Mouse (Mus musculus) kidney, postnatal 14 days (tissue): ENCODE measurements at regions not wholly inside any gene's neighbourhood (a gene's known extent, or its start where the extent isn't known, plus 50 kb on each side); places are given as distances from the start of the nearest gene placed in this dataset.

ENCODE experiments used
- DNase-seq: peaks from one replicate; pipeline ENCODE4 v3.0.0; 2022; ENCODE audit warnings: mixed read lengths

GRCm38 (mm10) chr8:34447880-34448830 is 336.6 kb upstream of the Gm10131 start:
- peak; percentile 7 for DNase-seq

- no peak for DNase-seq
Measured at GRCm38 (mm10) chr8:34442688-34443087, 331.2 kb upstream of the Gm10131 start.

- DNase-seq = no peak
Measured at GRCm38 (mm10) chr8:34441756-34442155, 330.2 kb upstream of the Gm10131 start.

- peak; percentile 24 for DNase-seq
Measured at GRCm38 (mm10) chr8:34440771-34441170, 329.2 kb upstream of the Gm10131 start.

DNA sequence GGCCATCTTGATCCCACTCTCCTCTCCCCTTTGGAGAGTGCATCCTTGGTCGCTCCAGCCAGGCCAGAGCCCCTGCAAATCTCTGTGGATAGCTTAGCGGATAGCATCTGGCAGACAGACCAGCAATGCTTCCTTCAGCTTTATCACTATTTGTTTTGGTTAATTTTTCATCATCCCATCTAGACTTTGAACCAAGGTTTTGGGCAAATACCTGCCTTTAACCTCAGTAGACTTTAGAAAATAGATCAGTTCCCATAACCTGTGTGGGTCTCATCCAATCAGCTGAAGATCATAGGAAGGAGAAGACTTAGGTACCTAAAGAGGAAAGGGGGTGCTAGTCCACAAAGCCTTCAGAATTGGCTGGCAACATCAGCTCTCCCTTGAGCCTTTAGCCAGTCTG is 327.2 kb upstream of the Gm10131 start:
- DNase-seq = no peak

- no peak for DNase-seq
Measured at GRCm38 (mm10) chr8:34431985-34432384, 320.4 kb upstream of the Gm10131 start.

DNA sequence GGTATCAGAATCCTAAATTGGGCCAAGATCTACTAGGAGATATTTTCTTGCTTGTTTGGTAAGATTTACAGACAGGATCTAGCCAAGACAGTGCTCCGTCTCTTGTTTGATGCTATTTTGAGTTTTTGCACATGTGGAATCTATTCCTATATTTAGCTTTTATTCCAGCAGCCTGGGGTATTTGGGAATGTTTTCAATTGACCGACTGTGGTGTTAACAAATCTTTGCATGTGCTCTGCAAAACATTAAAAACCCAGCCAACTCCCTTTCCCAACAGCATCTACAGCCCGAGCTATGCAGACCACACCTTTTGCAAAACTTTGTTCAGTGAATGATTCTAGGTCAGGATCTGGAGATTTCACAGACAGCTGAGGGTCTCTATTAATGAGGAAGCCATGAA is 317.7 kb upstream of the Gm10131 start:
- DNase-seq = no peak

- DNase-seq = no peak
Measured at GRCm38 (mm10) chr8:34401571-34401970, 290.0 kb upstream of the Gm10131 start.

DNA sequence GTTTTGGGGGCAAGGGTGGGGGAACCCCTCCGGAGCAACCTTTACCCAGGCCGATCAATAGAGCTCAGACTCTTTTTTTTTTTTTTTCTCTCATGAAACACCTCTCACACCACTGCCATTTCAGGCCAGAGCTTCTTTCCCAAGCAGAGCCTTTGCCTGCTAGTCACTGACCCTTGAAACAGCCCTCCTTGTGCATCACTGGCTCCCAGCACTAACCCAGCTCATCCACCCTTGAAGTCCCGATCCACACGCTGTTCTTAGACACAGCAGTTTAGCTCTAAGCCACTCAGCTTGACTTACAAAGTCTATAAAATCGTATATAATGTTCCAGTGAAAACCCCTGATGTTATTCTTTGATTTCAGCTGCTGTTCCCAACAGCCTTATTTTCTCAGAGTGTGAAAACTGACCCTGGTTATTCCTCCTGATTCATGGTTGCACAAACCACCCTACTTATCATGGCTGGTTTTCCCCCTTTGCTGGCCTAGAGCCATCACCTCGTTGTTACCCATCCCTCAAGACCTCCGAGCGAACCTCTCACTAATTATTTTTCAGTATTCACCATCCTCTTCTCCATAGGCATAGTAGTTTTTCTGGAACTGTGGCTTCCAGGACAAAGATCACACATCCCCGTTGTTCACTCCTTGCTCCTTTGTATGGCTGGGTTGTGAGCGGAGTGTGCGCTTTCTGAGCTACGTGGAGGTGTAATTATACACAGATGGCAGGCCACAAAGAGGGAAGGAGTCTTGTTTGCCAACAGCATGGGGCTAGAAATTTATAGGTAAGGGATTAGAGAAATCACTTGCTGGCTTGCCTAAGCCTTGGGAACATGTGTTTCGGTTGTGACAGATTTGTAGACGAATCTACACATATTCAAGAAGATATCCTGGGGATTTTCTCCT is 287.6 kb upstream of the Gm10131 start:
- DNase-seq = no peak

GRCm38 (mm10) chr8:34397583-34398411 is 286.3 kb upstream of the Gm10131 start:
- DNase-seq = no peak

DNA sequence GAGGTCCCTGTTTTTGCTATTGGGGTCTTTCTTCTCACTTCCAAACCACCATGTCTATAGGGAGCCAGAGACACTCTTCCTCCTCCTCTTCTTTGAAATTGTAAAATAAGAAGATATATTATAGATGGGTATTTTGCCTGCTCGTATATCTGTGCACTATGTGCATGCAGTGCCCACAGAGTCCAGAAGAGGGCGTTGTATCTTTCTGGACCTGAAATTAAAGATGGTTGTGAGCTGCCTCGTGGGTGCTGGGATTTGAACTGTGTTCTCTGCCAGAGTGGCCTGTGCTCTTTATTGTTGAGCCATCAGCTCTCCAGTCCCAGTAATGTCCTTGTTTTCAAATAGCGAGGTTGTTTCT is 285.7 kb upstream of the Gm10131 start:
- no peak for DNase-seq

DNA sequence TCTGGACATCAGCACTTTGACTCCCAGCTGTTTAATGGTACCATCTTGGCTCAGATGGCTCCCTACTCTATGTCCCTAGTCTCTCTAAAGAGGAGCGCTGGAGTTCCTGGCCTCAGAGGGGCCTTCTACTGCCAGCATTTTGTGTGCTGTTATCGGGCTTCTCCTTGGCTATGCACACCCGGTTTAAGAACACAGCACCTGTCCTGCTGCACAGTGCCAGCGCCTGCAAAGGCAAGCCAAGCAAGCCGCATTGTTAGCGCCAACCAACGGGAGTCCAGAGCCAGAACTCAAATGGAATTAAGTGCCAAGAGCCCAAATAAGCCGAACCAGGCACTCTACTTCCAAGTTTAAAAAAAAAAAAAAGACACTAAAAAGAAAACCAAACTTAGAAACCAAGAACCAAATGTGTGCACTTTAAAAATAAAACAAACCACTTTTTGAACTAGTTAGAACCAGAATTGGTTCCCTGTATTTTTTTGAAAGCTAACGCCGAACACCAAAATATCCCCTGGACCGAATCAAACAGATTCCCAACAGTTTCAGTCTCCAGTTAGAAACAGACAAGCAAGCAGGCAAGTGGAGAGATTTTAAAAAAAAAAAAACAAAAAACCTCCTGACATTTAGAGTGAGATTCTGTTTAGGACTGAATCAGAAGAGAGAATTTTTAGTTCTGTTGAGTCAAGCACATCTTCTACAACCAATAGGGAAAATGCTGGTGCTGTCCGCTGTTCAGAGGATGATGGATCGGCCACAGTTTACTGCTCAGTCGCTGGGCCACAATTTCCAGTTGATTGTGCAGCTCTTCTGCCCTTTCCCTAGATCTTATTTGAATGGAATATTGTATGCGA is 281.7 kb upstream of the Gm10131 start:
- no peak for DNase-seq

DNA sequence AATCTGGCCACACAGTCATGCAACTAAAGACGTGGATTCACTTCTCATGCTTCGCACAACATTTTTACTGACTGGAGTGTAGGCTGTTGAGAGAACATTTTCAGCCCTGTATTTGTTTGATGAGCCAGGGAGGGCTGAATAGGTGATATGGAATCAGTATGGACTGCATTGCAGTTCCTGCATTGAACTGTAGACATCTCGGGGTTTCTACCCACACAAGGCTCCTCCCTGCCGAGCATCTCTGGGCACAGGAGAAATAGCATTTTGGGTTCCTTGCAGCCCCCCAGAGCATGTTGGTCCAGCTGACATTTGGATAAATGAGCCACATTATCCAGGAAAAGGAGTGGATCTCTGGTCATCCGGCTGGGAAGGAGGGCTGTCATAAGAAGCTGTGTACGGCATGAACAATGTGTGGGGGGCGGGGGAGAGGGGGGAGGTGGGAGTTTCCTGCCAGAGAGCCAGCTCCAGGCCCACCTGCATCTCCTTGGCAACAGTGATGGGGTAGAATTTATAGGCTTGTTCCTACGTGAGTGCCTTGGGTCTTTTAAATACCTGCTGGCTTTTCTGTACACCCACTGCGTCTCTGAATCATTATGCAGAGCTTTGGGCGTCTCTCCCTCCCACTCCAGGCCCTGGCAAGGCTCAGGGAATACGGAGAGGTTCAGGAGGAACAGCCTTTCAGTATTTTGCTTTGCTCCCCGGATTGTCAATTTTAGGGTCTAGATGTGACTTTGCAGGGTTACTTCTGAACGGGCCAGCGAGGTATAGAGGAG is 280.9 kb upstream of the Gm10131 start:
- DNase-seq = no peak

DNA sequence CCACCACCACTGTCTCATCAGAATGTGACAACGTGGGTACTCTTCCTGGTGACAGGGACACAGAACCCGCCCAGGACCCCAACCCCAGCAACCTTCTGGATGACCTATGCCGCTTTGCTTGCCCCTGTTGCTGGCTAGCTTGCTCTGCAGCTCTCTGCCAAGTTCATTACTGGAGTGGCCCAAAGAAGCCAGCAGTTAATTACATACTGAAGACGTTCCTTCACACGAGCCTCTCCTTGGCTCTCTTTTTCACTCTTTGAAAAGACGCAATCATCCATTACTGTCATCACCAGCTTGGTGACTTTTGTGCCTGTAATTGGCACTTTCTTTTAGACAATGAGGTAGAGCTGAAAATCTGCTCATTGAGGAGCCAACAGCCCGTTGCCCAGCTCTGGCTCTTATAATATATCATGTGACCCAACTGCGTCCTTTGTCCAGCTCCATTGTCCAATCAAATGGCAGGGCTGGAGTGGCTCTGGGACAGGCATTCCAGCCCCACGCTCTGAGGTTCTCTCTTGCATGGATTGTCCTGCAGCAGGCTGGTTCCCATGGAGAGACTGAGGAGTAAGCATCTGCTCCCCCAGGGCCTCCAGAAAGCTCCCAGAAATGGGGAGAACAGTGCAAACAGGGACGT is 274.4 kb upstream of the Gm10131 start:
- DNase-seq = no peak

DNA sequence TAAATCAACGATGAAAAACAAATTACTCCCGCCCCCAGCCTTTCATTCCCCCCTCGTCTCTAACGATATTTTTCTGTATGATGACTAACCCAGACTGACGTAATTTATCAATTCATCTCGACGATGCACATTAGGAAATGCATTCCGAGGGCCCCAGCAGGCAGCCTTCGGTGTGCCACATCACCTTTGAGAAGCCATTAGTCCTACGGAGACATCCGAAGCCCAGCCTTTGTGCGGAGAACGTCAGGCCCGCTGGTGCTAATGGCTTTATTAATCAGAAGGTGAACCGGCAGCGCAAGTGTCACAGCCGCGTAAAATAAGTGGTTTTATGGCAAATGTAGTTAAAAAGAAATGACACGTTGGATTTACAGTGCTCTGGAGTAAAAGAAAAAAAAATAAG is 269.1 kb upstream of the Gm10131 start:
- no peak for DNase-seq

- DNase-seq = no peak
Measured at GRCm38 (mm10) chr8:34377154-34377553, 265.6 kb upstream of the Gm10131 start.

DNA sequence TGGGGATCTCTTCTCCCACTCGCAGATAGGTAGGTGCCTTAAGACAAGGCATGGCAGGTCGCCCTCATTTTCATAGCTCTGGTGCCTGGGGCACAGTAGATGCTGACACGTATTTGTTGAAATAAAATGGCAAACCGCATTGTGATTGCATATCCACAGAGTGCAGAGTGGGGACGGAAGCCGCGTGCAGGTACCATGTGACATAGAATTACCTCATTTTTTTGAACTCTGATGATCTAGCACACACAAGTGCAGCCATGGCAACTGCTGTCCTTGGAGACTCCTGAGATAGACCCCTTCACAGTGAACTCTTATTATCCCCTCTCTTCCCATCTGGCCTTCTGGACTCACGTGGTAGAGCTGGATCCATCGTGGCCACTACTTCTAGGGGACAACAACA is 262.7 kb upstream of the Gm10131 start:
- DNase-seq = no peak

DNA sequence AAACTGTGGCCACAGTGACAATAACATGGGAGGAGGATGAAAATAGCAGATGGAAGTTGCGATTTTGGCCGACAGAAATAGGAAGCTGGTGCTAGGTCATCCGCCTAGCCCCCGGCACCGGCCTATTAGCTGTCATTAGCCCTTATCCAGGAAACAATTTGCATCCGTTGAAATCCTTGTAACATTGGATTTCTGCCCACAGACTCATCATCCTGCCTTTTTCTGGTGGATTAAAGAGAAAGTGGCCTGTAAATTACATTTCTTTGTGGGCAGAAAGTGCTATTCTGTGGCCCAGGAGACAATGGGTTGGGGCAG is 261.1 kb upstream of the Gm10131 start:
- DNase-seq = peak; percentile 25

DNA sequence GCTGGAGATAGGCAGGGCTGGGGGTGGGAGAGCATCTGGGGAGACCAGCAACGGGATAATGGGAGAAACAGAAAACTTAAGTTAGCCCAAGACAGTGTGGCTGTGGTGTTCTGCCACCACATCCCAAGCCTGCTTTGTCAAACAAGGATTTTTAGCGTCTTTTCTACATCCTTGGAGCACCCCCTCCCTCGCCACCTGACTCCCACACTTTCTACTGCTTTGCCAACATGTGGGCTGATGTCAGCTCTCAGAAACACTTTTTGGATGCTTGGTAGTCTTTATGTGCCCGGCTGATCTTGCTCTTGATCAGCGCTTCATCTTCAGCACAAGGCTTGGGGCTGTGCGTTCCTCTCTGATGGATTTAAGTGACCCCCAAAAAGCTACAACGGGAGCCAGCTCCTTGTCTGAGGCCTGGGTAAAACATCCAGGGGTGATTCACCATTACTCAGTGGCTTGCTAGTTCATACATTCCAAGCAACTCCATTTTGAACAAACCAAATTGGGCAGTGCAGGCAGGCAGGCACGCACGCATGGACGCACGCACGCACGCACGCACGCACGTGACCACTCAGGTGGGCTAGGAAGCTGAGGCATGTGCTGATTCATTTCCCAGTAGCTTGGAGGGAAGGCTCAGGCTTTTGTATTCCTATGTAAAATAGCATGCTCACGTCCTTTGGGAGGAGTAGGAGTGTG is 260.6 kb upstream of the Gm10131 start:
- no peak for DNase-seq

DNA sequence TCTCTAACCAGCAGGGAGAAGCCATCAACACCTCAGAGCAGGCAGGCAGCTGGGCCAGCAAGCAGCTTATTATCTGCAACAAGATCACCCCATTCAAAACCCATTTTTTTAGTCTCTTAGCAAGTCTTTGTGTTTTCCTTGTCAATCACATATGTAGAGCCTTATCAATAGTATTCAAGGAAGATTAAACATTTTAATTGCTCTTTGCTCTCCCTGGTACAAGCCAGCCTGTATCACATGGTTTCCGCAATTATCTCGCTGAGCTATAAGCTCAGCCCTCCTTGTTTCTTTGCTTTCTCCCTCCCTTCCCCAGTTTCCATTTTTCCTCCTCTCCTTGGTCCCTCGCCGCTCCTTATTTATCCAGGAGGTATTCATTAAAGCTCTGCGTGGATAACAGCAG is 259.9 kb upstream of the Gm10131 start:
- DNase-seq = no peak
